ENCODE assay signal across 25 mouse cellular contexts in the genomic region with DNA sequence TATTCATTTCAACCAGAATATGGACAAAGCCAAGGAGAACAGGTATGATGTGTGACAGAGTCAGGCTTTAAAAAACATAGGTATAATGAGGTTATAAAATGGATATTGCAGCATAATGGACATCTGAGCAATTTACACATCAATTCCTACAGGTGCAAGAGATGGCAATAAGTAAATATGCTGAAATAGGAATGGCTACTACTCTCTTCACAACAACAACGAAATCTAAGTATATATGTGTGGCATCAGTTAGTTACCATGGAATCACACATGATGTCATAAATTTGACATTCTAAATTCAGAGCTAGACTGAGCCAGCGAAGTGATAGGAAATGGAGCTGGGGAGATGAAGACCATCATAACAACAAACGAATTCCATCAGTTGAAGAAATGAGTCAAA. TPM values are rescaled to one million over a fixed set of nuclear protein-coding genes. Genes with fewer than 3 reads are reported as not detected.
"Had no signal": no experiment of that assay in that cellular context is flagged by ENCODE, and none has a peak within 500 bp of the region (broad histone marks: within the 10 kb centered on the region; RNA-seq: fewer than 3 reads in every experiment).

A gene (plus strand): TSS at position 301 of the 400 bp plus-strand sequence.

- H3K4me1 ChIP-seq: neural tube, embryonic 12.5 days; neural tube, embryonic 13.5 days; neural tube, embryonic 15.5 days; stomach, embryonic 15.5 days had no signal

- DNase-seq: retina, postnatal 1 day; right cerebral cortex, adult 18-20 months; right cerebral cortex, postnatal 14 days; right cerebral cortex, postnatal 25 days; right cerebral cortex, postnatal 4 days; spleen, adult 18-20 months; thymus, adult 18-20 months; thymus, adult 2 months; thymus, postnatal 14 days; thymus, postnatal 25 days; thymus, postnatal 36 days; thymus, postnatal 4 days had no signal

- H3K27ac ChIP-seq: neural tube, embryonic 12.5 days; neural tube, embryonic 13.5 days; neural tube, embryonic 15.5 days; stomach, embryonic 15.5 days; stomach, postnatal 0 days had no signal

- H3K4me3 ChIP-seq: neural tube, embryonic 12.5 days; neural tube, embryonic 13.5 days; neural tube, embryonic 15.5 days; stomach, embryonic 15.5 days had no signal

- H3K36me3 ChIP-seq: neural tube, embryonic 12.5 days; neural tube, embryonic 13.5 days; neural tube, embryonic 15.5 days; stomach, embryonic 15.5 days had no signal

- H3K27me3 ChIP-seq: neural tube, embryonic 12.5 days; neural tube, embryonic 13.5 days; neural tube, embryonic 15.5 days; stomach, embryonic 15.5 days had no signal

RNA-seq across cellular contexts. Expression of the gene that starts here (rescaled TPM):
- polyA plus RNA-seq: neural tube, embryonic 11.5 days; neural tube, embryonic 12.5 days; neural tube, embryonic 13.5 days; neural tube, embryonic 14.5 days; neural tube, embryonic 15.5 days; small intestine, adult 2 months; spleen, adult 2 months; stomach, embryonic 14.5 days; stomach, embryonic 15.5 days; stomach, embryonic 16.5 days; stomach, postnatal 0 days; thymus, postnatal 0 days; urinary bladder, adult 2 months had no signal
